In genomic region chr16:31662556-31663378, GRCm38 (mm10) we compare ENCODE assay signal across 8 mouse cellular contexts. TPM values are rescaled to one million over a fixed set of nuclear protein-coding genes. Genes with fewer than 3 reads are reported as not detected.
DNase-seq lines count a peak whose midpoint lies in the region; ATAC-seq and TF ChIP-seq lines count a peak whose summit lies in the region.

No protein-coding gene starts in this region.

- no peak for DNase-seq in heart, postnatal 10 days
- no peak for DNase-seq in ES-E14 (ENCODE audit: low read depth, low spot score)
- DNase-seq in hindbrain, embryonic 10.5 days (ENCODE audit: low spot score), result no peak
- DNase-seq in midbrain, embryonic 11.5 days (ENCODE audit: low spot score, missing footprints), result peak; percentile 84
- no peak for DNase-seq in adrenal gland, adult 2 months
- no peak for DNase-seq in cerebellum, adult 18-20 months
- no peak for DNase-seq in right cerebral cortex, postnatal 25 days

- peak overlapping the region; percentile 94 for H3K4me3 ChIP-seq in heart, embryonic 11.5 days (ENCODE audit: low read depth, low read length)
- H3K4me3 ChIP-seq in ES-E14 (ENCODE audit: insufficient read depth in 1 of 2, low read depth in 1 of 2, low read length in 2 of 2, poor library complexity in 1 of 2, severe bottlenecking in 1 of 2), result peak overlapping the region; percentile 98 to 100
- peak overlapping the region; percentile 93 for H3K4me3 ChIP-seq in hindbrain, embryonic 10.5 days
- H3K4me3 ChIP-seq in midbrain, embryonic 11.5 days (ENCODE audit: low read depth, low read length), result peak overlapping the region; percentile 94

- in situ Hi-C loops in ES-E14 (cut with MboI; ENCODE audit: low sequenced_read_pairs in 2 of 2, unreplicated experiment in 2 of 2), result no loop called here

- peak overlapping the region; percentile 90 for H3K9ac ChIP-seq in heart, embryonic 11.5 days (ENCODE audit: low read depth, low read length)
- peak overlapping the region; percentile 78 for H3K9ac ChIP-seq in ES-E14 (ENCODE audit: insufficient read depth, low read depth, low read length, poor library complexity, severe bottlenecking)
- peak overlapping the region; percentile 91 for H3K9ac ChIP-seq in midbrain, embryonic 11.5 days (ENCODE audit: low read length)

- peak overlapping the region; percentile 86 for H3K4me2 ChIP-seq in heart, embryonic 11.5 days
- H3K4me2 ChIP-seq in midbrain, embryonic 11.5 days, result peak overlapping the region; percentile 79

- peaks cover 10% of the 10 kb centered on the region; the same call in 1 of the 2 replicates for H3K4me1 ChIP-seq in heart, embryonic 11.5 days (ENCODE audit: control insufficient read depth, insufficient read depth, low read length)
- H3K4me1 ChIP-seq in ES-E14 (ENCODE audit: control insufficient read depth in 2 of 2, insufficient read depth in 2 of 2, low read length in 2 of 2, poor library complexity in 1 of 2), result peaks cover 2 to 9% of the 10 kb centered on the region in 2 experiments; a peak in 3 of 4 replicates
- H3K4me1 ChIP-seq in hindbrain, embryonic 10.5 days (replicated peaks), result peaks cover 29% of the 10 kb centered on the region
- peaks cover 7% of the 10 kb centered on the region for H3K4me1 ChIP-seq in midbrain, embryonic 11.5 days (ENCODE audit: control insufficient read depth, insufficient read depth, low read length)

- no peaks in the 10 kb centered on the region for H3K9me3 ChIP-seq in heart, embryonic 11.5 days (replicated peaks; ENCODE audit: control insufficient read depth, low read length)
- no peaks in the 10 kb centered on the region for H3K9me3 ChIP-seq in ES-E14 (ENCODE audit: control insufficient read depth, insufficient read depth, low read depth, low read length)
- H3K9me3 ChIP-seq in hindbrain, embryonic 10.5 days, result no peaks in the 10 kb centered on the region
- H3K9me3 ChIP-seq in midbrain, embryonic 11.5 days (ENCODE audit: control insufficient read depth, low read length), result no peaks in the 10 kb centered on the region

- 12% methylated on average over 22 of the region's 22 CpGs for WGBS in heart, embryonic 11.5 days (ENCODE audit: insufficient replicate concordance)
- 14% methylated on average over 22 of the region's 22 CpGs for WGBS in hindbrain, embryonic 10.5 days
- 12% methylated on average over 22 of the region's 22 CpGs for WGBS in midbrain, embryonic 11.5 days

- peak; percentile 17; the same call in 1 of the 2 replicates for ATAC-seq in heart, embryonic 11.5 days (replicated peaks; ENCODE audit: insufficient number of reproducible peaks, low FRiP score, low TSS enrichment)
- no peak for ATAC-seq in midbrain, embryonic 11.5 days (ENCODE audit: low FRiP score)

- intact Hi-C loops in heart, postnatal 10 days (cut with DNase I), result loop anchor here (5.0 kb wide), 1 partner anchor 70 kb away; no protein-coding TSS in a partner anchor

- peak overlapping the region; percentile 92 for H3K27ac ChIP-seq in heart, embryonic 11.5 days (ENCODE audit: low read depth, low read length)
- peak overlapping the region; percentile 61; the same call in 1 of the 2 replicates for H3K27ac ChIP-seq in ES-E14 (ENCODE audit: insufficient read depth, low read depth, low read length, poor library complexity, severe bottlenecking)
- peak overlapping the region; percentile 99 for H3K27ac ChIP-seq in hindbrain, embryonic 10.5 days
- no peak overlapping the region for H3K27ac ChIP-seq in midbrain, embryonic 11.5 days (ENCODE audit: low read depth, low read length)

- peaks cover 10% of the 10 kb centered on the region; the same call in 1 of the 2 replicates for H3K36me3 ChIP-seq in heart, embryonic 11.5 days (ENCODE audit: control insufficient read depth, insufficient read depth, low read length)
- H3K36me3 ChIP-seq in ES-E14 (ENCODE audit: control insufficient read depth, insufficient read depth, low read length, poor library complexity, severe bottlenecking), result peaks cover 3% of the 10 kb centered on the region
- peaks cover 25% of the 10 kb centered on the region for H3K36me3 ChIP-seq in hindbrain, embryonic 10.5 days
- H3K36me3 ChIP-seq in midbrain, embryonic 11.5 days (ENCODE audit: control insufficient read depth, insufficient read depth, low read length), result no peaks in the 10 kb centered on the region

- H3K27me3 ChIP-seq in heart, embryonic 11.5 days (ENCODE audit: control insufficient read depth, insufficient read depth, low read length), result no peaks in the 10 kb centered on the region
- peaks cover 11% of the 10 kb centered on the region; the same call in 1 of the 2 replicates for H3K27me3 ChIP-seq in hindbrain, embryonic 10.5 days (ENCODE audit: insufficient read depth, poor library complexity, severe bottlenecking)
- H3K27me3 ChIP-seq in midbrain, embryonic 11.5 days (ENCODE audit: control insufficient read depth, insufficient read depth, low read length), result no peaks in the 10 kb centered on the region; the same call in 1 of the 2 replicates

TF ChIP-seq in ES-E14, 5 proteins besides CTCF, POLR2A, EP300 and RAD21:
- TF ChIP-seq ZNF384 (IDR thresholded peaks at IDR 0.05; ENCODE audit: low read depth, low read length) (peak; percentile 57; the same call in 1 of the 2 replicates), MAFK (IDR thresholded peaks at IDR 0.05; ENCODE audit: insufficient read depth, low read depth, low read length) (no peak)

RNA-seq across cellular contexts. Expression of gene Dlg1, which starts 0.5 kb away (rescaled TPM):
- polyA plus RNA-seq in heart, embryonic 11.5 days (2014; fragmentation: Nextera tagmentation; extraction: Ambion mirVana), result 22.5 and 25.4 TPM in 2 replicates
- total RNA-seq in heart, postnatal 10 days (2021), result 10 to 100 TPM; 39.5 to 41.6 TPM
- total RNA-seq in ES-E14 (2012; rRNA removed), result 58.1 and 70.3 TPM in 2 replicates
- 16.9 and 24.0 TPM in 2 replicates for polyA plus RNA-seq in hindbrain, embryonic 10.5 days (2016; fragmentation: Nextera tagmentation; extraction: Ambion mirVana)
- 19.3 and 21.0 TPM in 2 replicates for polyA plus RNA-seq in midbrain, embryonic 11.5 days (2014; fragmentation: Nextera tagmentation; extraction: Ambion mirVana)
- 100 to 1,000 TPM in 1 of 2 experiments, 10 to 100 TPM in 1; 68.4 to 102 TPM for total RNA-seq in adrenal gland, adult 2 months (2021)
- polyA plus RNA-seq in adrenal gland, adult 2 months (2012; rRNA removed), result 7.9 and 12.0 TPM in 2 replicates
